Mouse (Mus musculus) neutrophil, adult 5-6 weeks (primary cell): ENCODE measurements around the gene Adamts16. TPM values are rescaled to one million over a fixed set of nuclear protein-coding genes. Genes with fewer than 3 reads are reported as not detected.

Experiments used
- ATAC-seq: fragments of 151-379, 151-347 bp; 2 replicates; pipeline ENCODE4 v1.8.0; 2017; ENCODE audit warnings: mild to moderate bottlenecking, moderate TSS enrichment; ENCODE audit not compliant: insufficient number of reproducible peaks, poor library complexity, low FRiP score, severe bottlenecking; ENCODE audit errors: extremely low read depth
- total RNA-seq: library from RNA; stranded (forward); fragments of 200-1000 nt; gene quantifications from 2 replicates; pipeline ENCODE4 v1.2.3, GENCODE M21; 2017

Adamts16 gene
- total RNA-seq, 1 experiment from 2014 or later, result not detected

- no peak for ATAC-seq
Measured at GRCm38 (mm10) chr13:70731349-70731748, 110.3 kb downstream of the Adamts16 start.

- no peak for ATAC-seq
Measured at GRCm38 (mm10) chr13:70729996-70730395, 111.6 kb downstream of the Adamts16 start.

GRCm38 (mm10) chr13:70726249-70726648, 115.4 kb downstream of the Adamts16 start:
- ATAC-seq, result no peak

- ATAC-seq, result no peak
Measured at GRCm38 (mm10) chr13:70724635-70725034, 117.0 kb downstream of the Adamts16 start.

- ATAC-seq, result no peak
Measured at GRCm38 (mm10) chr13:70724108-70724622, 117.4 kb downstream of the Adamts16 start.

GRCm38 (mm10) chr13:70719994-70720393, 121.6 kb downstream of the Adamts16 start:
- ATAC-seq, result no peak

GRCm38 (mm10) chr13:70718814-70719213, 122.8 kb downstream of the Adamts16 start:
- ATAC-seq, result no peak

- no peak for ATAC-seq
Measured at GRCm38 (mm10) chr13:70716022-70716421, 125.6 kb downstream of the Adamts16 start.

GRCm38 (mm10) chr13:70714081-70714775, 127.4 kb downstream of the Adamts16 start:
- no peak for ATAC-seq

- ATAC-seq, result no peak
Measured at GRCm38 (mm10) chr13:70713331-70713730, 128.3 kb downstream of the Adamts16 start.

GRCm38 (mm10) chr13:70707158-70707854, 134.3 kb downstream of the Adamts16 start:
- ATAC-seq, result no peak

GRCm38 (mm10) chr13:70702904-70703303, 138.7 kb downstream of the Adamts16 start:
- ATAC-seq, result no peak

- ATAC-seq, result no peak
Measured at GRCm38 (mm10) chr13:70698812-70699387, 142.7 kb downstream of the Adamts16 start.

GRCm38 (mm10) chr13:70689452-70689960, 152.1 kb downstream of the Adamts16 start:
- ATAC-seq, result no peak

GRCm38 (mm10) chr13:70685825-70686224, 155.8 kb downstream of the Adamts16 start:
- no peak for ATAC-seq

GRCm38 (mm10) chr13:70684976-70685609, 156.5 kb downstream of the Adamts16 start:
- no peak for ATAC-seq

- ATAC-seq, result no peak
Measured at GRCm38 (mm10) chr13:70681411-70682183, 160.0 kb downstream of the Adamts16 start.

GRCm38 (mm10) chr13:70680316-70680715, 161.3 kb downstream of the Adamts16 start:
- ATAC-seq, result no peak
